Mouse (Mus musculus) midbrain, postnatal 0 days (tissue): ENCODE results near the gene Anks1. TPM values are rescaled to one million over a fixed set of nuclear protein-coding genes. Genes with fewer than 3 reads are reported as not detected.

Source experiments
- ATAC-seq: fragments of 200-750 bp; cut with Nextera tagmentation; 2 replicates; pipeline ENCODE4 v1.8.0; 2017; ENCODE audit warnings: moderate number of reproducible peaks, mild to moderate bottlenecking, moderate TSS enrichment, moderate library complexity; ENCODE audit not compliant: low FRiP score
- DNase-seq: peaks from one replicate; pipeline ENCODE4 v3.0.0-alpha.2; 2015; ENCODE audit warnings: low spot score
- H3K27ac ChIP-seq: fragments of 300-500 bp; sonication (generic); 2 replicates; pipeline ENCODE4 v1.5.1; 2014; ENCODE audit warnings: low read depth, mild to moderate bottlenecking, low read length, mixed read lengths
- H3K27me3 ChIP-seq: fragments of 300-500 bp; sonication (generic); 2 replicates; pipeline ENCODE4 v1.6.1; 2014; ENCODE audit warnings: low read length, control low read depth, mixed read lengths; ENCODE audit not compliant: insufficient read depth
- H3K36me3 ChIP-seq: fragments of 300-500 bp; sonication (generic); 2 replicates; pipeline ENCODE4 v1.6.1; 2014; ENCODE audit warnings: low read length, control low read depth, mixed read lengths; ENCODE audit not compliant: insufficient read depth
- H3K4me1 ChIP-seq: fragments of 300-500 bp; sonication (generic); 2 replicates; pipeline ENCODE4 v1.6.1; 2014; ENCODE audit warnings: mild to moderate bottlenecking, control low read depth, antibody characterized with exemption, low read length, mixed read lengths; ENCODE audit not compliant: insufficient read depth
- H3K4me2 ChIP-seq: fragments of 300-500 bp; sonication (generic); 2 replicates; pipeline ENCODE4 v1.6.1; 2014; ENCODE audit warnings: low read depth, mild to moderate bottlenecking, low read length, mixed read lengths; ENCODE audit not compliant: poor library complexity, severe bottlenecking
- H3K4me3 ChIP-seq: fragments of 300-500 bp; sonication (generic); 2 replicates; pipeline ENCODE4 v1.5.1; 2014; ENCODE audit warnings: low read depth, mild to moderate bottlenecking, low read length, moderate library complexity
- H3K9ac ChIP-seq: fragments of 300-500 bp; sonication (generic); replicated peaks from 2 replicates; pipeline ENCODE4 v1.6.1; 2014; ENCODE audit warnings: mild to moderate bottlenecking, low read length, moderate library complexity, mixed read lengths; ENCODE audit not compliant: poor library complexity, severe bottlenecking
- H3K9me3 ChIP-seq: fragments of 300-500 bp; sonication (generic); 2 replicates; pipeline ENCODE4 v1.6.1; 2016; ENCODE audit warnings: low read length, control low read depth
- CTCF ChIP-seq: IDR thresholded peaks from 2 replicates; pipeline ENCODE4 v1.5.1; 2016; ENCODE audit warnings: antibody characterized with exemption, mild to moderate bottlenecking
- WGBS: fragments of 180-500 bp; shearing (Covaris S2); extraction: QIAGEN DNeasy Blood & Tissue Kit; methylation state at CpG from one replicate; pipeline ENCODE4 v1.1.7; 2014; 5-methylcytosine and 5-hydroxymethylcytosine counted together
- polyA plus RNA-seq: library from polyadenylated mRNA; unstranded; fragments of >200 nt; fragmentation: Nextera tagmentation; extraction: Ambion mirVana; gene quantifications from 2 replicates; pipeline ENCODE4 v1.2.1, GENCODE M21; 2015
- total RNA-seq: library from RNA; depleted of rRNA; stranded (reverse); fragments of >200 nt; gene quantifications from 2 replicates; pipeline ENCODE4 v1.2.3, GENCODE M21; 2014

Gene Anks1
- total and polyA plus RNA-seq, 2 experiments from 2014 or later = 44.1 to 109 TPM

- ATAC-seq = peak; percentile 85
- TF ChIP-seq CTCF = peak; percentile 80
- WGBS = 13% methylated on average over 11 of the region's 12 CpGs
These were observed 104.3 kb downstream of the Anks1 start for GRCm38 (mm10) chr17:28013259-28013875.

GRCm38 (mm10) chr17:28014449-28014848 lies 105.3 kb downstream of the Anks1 start:
- peaks cover 5% of the 10 kb centered on the region; the same call in 1 of the 2 replicates for H3K36me3 ChIP-seq
- DNase-seq (no peak), ATAC-seq (no peak)
- no peak overlapping the region for H3K9ac ChIP-seq
- H3K27ac ChIP-seq = peak overlapping the region; percentile 34; the same call in 1 of the 2 replicates
- H3K4me1 ChIP-seq = peaks cover 15% of the 10 kb centered on the region; the same call in 1 of the 2 replicates
- no peak for TF ChIP-seq CTCF
- H3K4me3 ChIP-seq = no peak overlapping the region
- no peaks in the 10 kb centered on the region for H3K27me3 ChIP-seq
- H3K9me3 ChIP-seq = no peaks in the 10 kb centered on the region
- 78% methylated on average over 4 of the region's 4 CpGs for WGBS
- H3K4me2 ChIP-seq = no peak overlapping the region

More at GRCm38 (mm10) chr17:28013259-28013875, 104.3 kb downstream of the Anks1 start:
- peaks cover 13% of the 10 kb centered on the region; the same call in 1 of the 2 replicates for H3K4me1 ChIP-seq
- H3K36me3 ChIP-seq = peaks cover 11% of the 10 kb centered on the region
- H3K9me3 ChIP-seq = no peaks in the 10 kb centered on the region
- peak; percentile 86 for DNase-seq
- H3K9ac ChIP-seq = 0 out of 2 replicates have a peak overlapping the region, but pooled peaks have one; percentile 9
- peak overlapping the region; percentile 32 for H3K4me2 ChIP-seq
- peak overlapping the region; percentile 55 for H3K27ac ChIP-seq
- no peaks in the 10 kb centered on the region for H3K27me3 ChIP-seq
- H3K4me3 ChIP-seq = no peak overlapping the region

- TF ChIP-seq CTCF = no peak
- peak overlapping the region; percentile 34; the same call in 1 of the 2 replicates for H3K27ac ChIP-seq
- no peaks in the 10 kb centered on the region for H3K9me3 ChIP-seq
- WGBS = 75% methylated on average over 17 of the region's 17 CpGs
- no peak overlapping the region for H3K4me2 ChIP-seq
- no peak overlapping the region for H3K9ac ChIP-seq
- H3K4me3 ChIP-seq = no peak overlapping the region
- peaks cover 15% of the 10 kb centered on the region; the same call in 1 of the 2 replicates for H3K4me1 ChIP-seq
- H3K27me3 ChIP-seq = no peaks in the 10 kb centered on the region
- H3K36me3 ChIP-seq = peaks cover 3% of the 10 kb centered on the region; the same call in 1 of the 2 replicates
- DNase-seq (no peak), ATAC-seq (no peak)
These were observed 106.1 kb downstream of the Anks1 start for GRCm38 (mm10) chr17:28015068-28015730.

GRCm38 (mm10) chr17:28016056-28016797 lies 107.1 kb downstream of the Anks1 start:
- Histone ChIP-seq H3K4me3 (no peak overlapping the region), H3K9ac (no peak overlapping the region), H3K4me1 (peaks cover 15% of the 10 kb centered on the region; the same call in 1 of the 2 replicates), H3K9me3 (no peaks in the 10 kb centered on the region), H3K27ac (no peak overlapping the region), H3K36me3 (peaks cover 2% of the 10 kb centered on the region; the same call in 1 of the 2 replicates), H3K4me2 (no peak overlapping the region), H3K27me3 (no peaks in the 10 kb centered on the region)
- ATAC-seq (no peak), DNase-seq (no peak)
- TF ChIP-seq CTCF = no peak
- WGBS = 77% methylated on average over 8 of the region's 8 CpGs

- no peak overlapping the region for H3K4me2 ChIP-seq
- DNase-seq (no peak), ATAC-seq (no peak)
- no peaks in the 10 kb centered on the region for H3K9me3 ChIP-seq
- 33% methylated on average over 6 of the region's 6 CpGs for WGBS
- peak overlapping the region; percentile 4; the same call in 1 of the 2 replicates for H3K27ac ChIP-seq
- no peaks in the 10 kb centered on the region for H3K27me3 ChIP-seq
- TF ChIP-seq CTCF = no peak
- H3K36me3 ChIP-seq = no peaks in the 10 kb centered on the region
- no peak overlapping the region for H3K9ac ChIP-seq
- H3K4me1 ChIP-seq = peaks cover 17% of the 10 kb centered on the region
- H3K4me3 ChIP-seq = no peak overlapping the region
These were observed 109.2 kb downstream of the Anks1 start for GRCm38 (mm10) chr17:28018344-28018743.
